Mouse (Mus musculus): ENCODE measurements at regions not wholly inside any gene's neighbourhood (a gene's known extent, or its start where the extent isn't known, plus 50 kb on each side); places are given as distances from the start of the nearest gene placed in this dataset.

- TF ChIP-seq CTCF (IDR thresholded peaks at IDR 0.05; ENCODE audit: low read depth, low read length) (no peak), POLR2A (IDR thresholded peaks at IDR 0.05; ENCODE audit: insufficient read depth, low read length) (no peak)
Measured at GRCm38 (mm10) chr17:91324377-91324776, 231.5 kb upstream of the Nrxn1 start.
